Mouse (Mus musculus) gonadal fat pad, adult 2 months (tissue): ENCODE measurements around the gene Mon2. TPM values are rescaled to one million over a fixed set of nuclear protein-coding genes. Genes with fewer than 3 reads are reported as not detected.

ENCODE experiments used
- DNase-seq: peaks from one replicate; pipeline ENCODE4 v3.0.0-alpha.2; 2012; ENCODE audit warnings: low read depth
- polyA plus RNA-seq: library from polyadenylated mRNA; depleted of rRNA; stranded (reverse); fragments of >200 nt; gene quantifications from 2 replicates; pipeline ENCODE4 v1.2.3, GENCODE M21; 2012; rRNA removed

Gene Mon2
- polyA plus RNA-seq, 1 experiment, result 77.7 TPM

- no peak for DNase-seq
These were observed 112.1 kb downstream of the Mon2 start for GRCm38 (mm10) chr10:122964241-122964636.

GRCm38 (mm10) chr10:122963463-122964240, 112.7 kb downstream of the Mon2 start:
- no peak for DNase-seq

GRCm38 (mm10) chr10:122962651-122963050, 113.7 kb downstream of the Mon2 start:
- DNase-seq, result no peak

GRCm38 (mm10) chr10:122961494-122961893, 114.8 kb downstream of the Mon2 start:
- DNase-seq, result no peak

GRCm38 (mm10) chr10:122960738-122961137, 115.6 kb downstream of the Mon2 start:
- DNase-seq, result no peak

GRCm38 (mm10) chr10:122960216-122960615, 116.1 kb downstream of the Mon2 start:
- no peak for DNase-seq

GRCm38 (mm10) chr10:122958699-122959098, 117.6 kb downstream of the Mon2 start:
- DNase-seq, result no peak

GRCm38 (mm10) chr10:122957918-122958317, 118.4 kb downstream of the Mon2 start:
- no peak for DNase-seq

- DNase-seq, result no peak
These were observed 122.7 kb downstream of the Mon2 start for GRCm38 (mm10) chr10:122953576-122953975.

- no peak for DNase-seq
These were observed 125.3 kb downstream of the Mon2 start for GRCm38 (mm10) chr10:122950966-122951365.

GRCm38 (mm10) chr10:122944888-122945287, 131.4 kb downstream of the Mon2 start:
- no peak for DNase-seq

- no peak for DNase-seq
These were observed 132.5 kb downstream of the Mon2 start for GRCm38 (mm10) chr10:122943824-122944223.

GRCm38 (mm10) chr10:122942771-122943170, 133.5 kb downstream of the Mon2 start:
- no peak for DNase-seq

Other genes with a start within 250 kb of the Mon2 start
- gene Usp15, start 120.5 kb upstream of the Mon2 start, polyA plus RNA-seq, result 9.3 and 11.4 TPM in 2 replicates
- not detected in 2 replicates for gene Fam19a2, start 187.5 kb upstream of the Mon2 start, polyA plus RNA-seq